Mouse (Mus musculus) ES-E14 (cell line): ENCODE results near the gene 6430550D23Rik. TPM values are rescaled to one million over a fixed set of nuclear protein-coding genes. Genes with fewer than 3 reads are reported as not detected.

Experiments
- DNase-seq: peaks from one replicate; pipeline ENCODE4 v3.0.0-alpha.2; 2013; ENCODE audit warnings: low read depth, low spot score
- H3K27ac ChIP-seq: 2 replicates; pipeline ENCODE4 v1.5.1; 2012; ENCODE audit warnings: low read depth, mild to moderate bottlenecking, low read length, moderate library complexity, mixed read lengths; ENCODE audit not compliant: poor library complexity, insufficient read depth, severe bottlenecking
- H3K36me3 ChIP-seq: 2 replicates; pipeline ENCODE4 v1.6.1; 2012; ENCODE audit warnings: mild to moderate bottlenecking, low read length, moderate library complexity, mixed read lengths; ENCODE audit not compliant: control insufficient read depth, poor library complexity, insufficient read depth, severe bottlenecking
- H3K4me1 ChIP-seq, 2 experiments: fragments of 150-350 bp in 1 of 2; sonication (generic) in 1 of 2; 2 replicates each; pipeline ENCODE4 v1.6.1; 2012; ENCODE audit warnings: low read length in 2 of 2, mild to moderate bottlenecking in 1 of 2, mixed read lengths in 1 of 2; ENCODE audit not compliant: control insufficient read depth in 2 of 2, insufficient read depth in 2 of 2, poor library complexity in 1 of 2
- H3K4me3 ChIP-seq, 2 experiments: fragments of 150-350 bp in 1 of 2; sonication (generic) in 1 of 2; 2 replicates each; pipeline ENCODE4 v1.5.1; 2012; ENCODE audit warnings: low read length in 2 of 2, low read depth in 1 of 2, mild to moderate bottlenecking in 1 of 2, mixed read lengths in 1 of 2; ENCODE audit not compliant: insufficient read depth in 1 of 2, poor library complexity in 1 of 2, severe bottlenecking in 1 of 2
- H3K9ac ChIP-seq: 2 replicates; pipeline ENCODE4 v1.6.1; 2012; ENCODE audit warnings: low read depth, mild to moderate bottlenecking, low read length, mixed read lengths; ENCODE audit not compliant: poor library complexity, insufficient read depth, severe bottlenecking
- H3K9me3 ChIP-seq: fragments of 150-350 bp; sonication (generic); 2 replicates; pipeline ENCODE4 v1.6.1; 2012; ENCODE audit warnings: low read depth, mild to moderate bottlenecking, low read length; ENCODE audit not compliant: control insufficient read depth, insufficient read depth
- CHD2 ChIP-seq: IDR thresholded peaks from 2 replicates; pipeline ENCODE4 v1.6.1; 2014; ENCODE audit warnings: mild to moderate bottlenecking, low read depth, low read length, inconsistent platforms
- HCFC1 ChIP-seq: IDR thresholded peaks from 2 replicates; pipeline ENCODE4 v1.6.1; 2012; ENCODE audit warnings: low read length, inconsistent platforms, borderline replicate concordance; ENCODE audit not compliant: insufficient read depth
- MAFK ChIP-seq: IDR thresholded peaks from 2 replicates; pipeline ENCODE4 v1.6.1; 2014; ENCODE audit warnings: mild to moderate bottlenecking, low read depth, low read length, inconsistent platforms; ENCODE audit not compliant: insufficient read depth
- ZC3H11A ChIP-seq: IDR thresholded peaks from 2 replicates; pipeline ENCODE4 v1.6.1; 2012; ENCODE audit warnings: low read depth, mild to moderate bottlenecking, inconsistent platforms, low read length, borderline replicate concordance
- ZNF384 ChIP-seq: IDR thresholded peaks from 2 replicates; pipeline ENCODE4 v1.6.1; 2012; ENCODE audit warnings: low read depth, low read length, inconsistent platforms
- in situ Hi-C, 2 experiments: fragments of 600-800 bp; cut with MboI; formaldehyde crosslinking; loops; one replicate each; pipeline ENCODE4 v1.15.1; 2025; ENCODE audit warnings: low sequenced_read_pairs in 2 of 2, inconsistent platforms in 1 of 2; ENCODE audit not compliant: unreplicated experiment in 2 of 2
- total RNA-seq: library from RNA; depleted of rRNA; stranded (reverse); fragments of 300-350 nt; gene quantifications from 2 replicates; pipeline ENCODE4 v1.2.3, GENCODE M21; 2012

6430550D23Rik gene
- total RNA-seq, 1 experiment = 0.98 TPM

DNA sequence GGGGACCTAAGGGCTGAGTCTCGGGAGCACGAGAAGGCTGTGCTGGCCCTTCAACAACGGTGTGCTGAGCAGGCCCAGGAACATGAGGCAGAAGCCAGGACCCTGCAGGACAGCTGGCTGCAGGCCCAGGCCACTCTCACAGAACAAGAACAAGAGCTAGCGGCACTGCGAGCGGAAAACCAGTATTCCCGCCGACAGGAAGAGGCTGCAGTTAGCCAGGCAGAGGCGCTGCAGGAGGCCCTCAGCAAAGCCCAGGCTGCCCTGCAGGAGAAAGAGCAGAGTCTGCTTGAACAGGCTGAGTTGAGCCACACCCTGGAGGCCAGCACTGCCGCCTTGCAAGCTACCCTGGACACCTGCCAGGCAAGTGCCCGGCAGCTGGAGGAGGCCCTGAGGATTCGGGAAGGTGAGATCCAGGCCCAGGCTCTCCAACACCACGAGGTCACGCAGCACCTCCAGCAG lies 15.9 kb downstream of the 6430550D23Rik start:
- no peak for DNase-seq
- in situ Hi-C loops = no loop called here
- H3K4me1 ChIP-seq = no peaks in the 10 kb centered on the region
- H3K9ac ChIP-seq = no peak overlapping the region
- H3K36me3 ChIP-seq = peaks cover 41% of the 10 kb centered on the region
- H3K27ac ChIP-seq = no peak overlapping the region
- H3K4me3 ChIP-seq = no peak overlapping the region
- TF ChIP-seq CHD2 = no peak
- no peak for TF ChIP-seq HCFC1
- TF ChIP-seq ZNF384 = no peak
- no peak for TF ChIP-seq ZC3H11A
- no peak for TF ChIP-seq MAFK
- H3K9me3 ChIP-seq = no peaks in the 10 kb centered on the region

GRCm38 (mm10) chr2:155991151-155991550 lies 16.6 kb downstream of the 6430550D23Rik start:
- Histone ChIP-seq H3K4me3 (no peak overlapping the region), H3K27ac (no peak overlapping the region), H3K9ac (no peak overlapping the region), H3K36me3 (peaks cover 37% of the 10 kb centered on the region), H3K4me1 (no peaks in the 10 kb centered on the region), H3K9me3 (no peaks in the 10 kb centered on the region)
- DNase-seq = no peak
- in situ Hi-C loops = no loop called here
- TF ChIP-seq ZC3H11A = no peak
- no peak for TF ChIP-seq MAFK
- no peak for TF ChIP-seq HCFC1
- no peak for TF ChIP-seq CHD2
- TF ChIP-seq ZNF384 = no peak

- TF ChIP-seq ZNF384 (no peak), MAFK (no peak), HCFC1 (no peak), CHD2 (no peak), ZC3H11A (no peak)
- peaks cover 32% of the 10 kb centered on the region for H3K36me3 ChIP-seq
- no peak for DNase-seq
- no peak overlapping the region for H3K9ac ChIP-seq
- in situ Hi-C loops = no loop called here
- H3K4me1 ChIP-seq = no peaks in the 10 kb centered on the region
- H3K4me3 ChIP-seq = no peak overlapping the region
- H3K9me3 ChIP-seq = no peaks in the 10 kb centered on the region
- H3K27ac ChIP-seq = no peak overlapping the region
These were observed 18.7 kb downstream of the 6430550D23Rik start for GRCm38 (mm10) chr2:155989085-155989484.

- Histone ChIP-seq H3K27ac (no peak overlapping the region), H3K9me3 (no peaks in the 10 kb centered on the region), H3K4me3 (no peak overlapping the region), H3K36me3 (peaks cover 34% of the 10 kb centered on the region), H3K9ac (no peak overlapping the region), H3K4me1 (no peaks in the 10 kb centered on the region)
- DNase-seq = no peak
- in situ Hi-C loops = no loop called here
- TF ChIP-seq CHD2 (no peak), MAFK (no peak), ZC3H11A (no peak), ZNF384 (no peak), HCFC1 (no peak)
These were observed 20.6 kb downstream of the 6430550D23Rik start for GRCm38 (mm10) chr2:155987131-155987530.

GRCm38 (mm10) chr2:155985776-155986175 lies 22.0 kb downstream of the 6430550D23Rik start:
- Histone ChIP-seq H3K9ac (no peak overlapping the region), H3K36me3 (peaks cover 31% of the 10 kb centered on the region), H3K4me3 (no peak overlapping the region), H3K27ac (no peak overlapping the region), H3K9me3 (no peaks in the 10 kb centered on the region), H3K4me1 (no peaks in the 10 kb centered on the region)
- no peak for DNase-seq
- in situ Hi-C loops = no loop called here
- TF ChIP-seq MAFK = no peak
- TF ChIP-seq CHD2 = no peak
- TF ChIP-seq HCFC1 = no peak
- TF ChIP-seq ZNF384 = no peak
- TF ChIP-seq ZC3H11A = no peak
